Mouse (Mus musculus) ES-CJ7 (cell line): ENCODE data around the gene Peak1.
"Not testable (repeated sequence)": the region's sequence is repeated elsewhere in the genome, so short reads cannot be mapped to it uniquely, and the experiment has no call there.

ENCODE experiments used
- DNase-seq: peaks from one replicate; pipeline ENCODE4 v3.0.0; 2011; ENCODE audit warnings: low read depth, low spot score

Gene Peak1

GRCm38 (mm10) chr9:56255676-56256432 lies 162.0 kb downstream of the Peak1 start:
- DNase-seq: no peak

GRCm38 (mm10) chr9:56244336-56244735 lies 173.5 kb downstream of the Peak1 start:
- no peak for DNase-seq

GRCm38 (mm10) chr9:56243885-56244284 lies 174.0 kb downstream of the Peak1 start:
- DNase-seq: no peak

- DNase-seq: no peak
These were observed 175.2 kb downstream of the Peak1 start for GRCm38 (mm10) chr9:56242686-56243085.

GRCm38 (mm10) chr9:56241076-56241475 lies 176.8 kb downstream of the Peak1 start:
- no peak for DNase-seq

GRCm38 (mm10) chr9:56235871-56236298 lies 182.0 kb downstream of the Peak1 start:
- DNase-seq: no peak

- no peak for DNase-seq
These were observed 182.6 kb downstream of the Peak1 start for GRCm38 (mm10) chr9:56235281-56235680.

- DNase-seq: no peak
These were observed 183.3 kb downstream of the Peak1 start for GRCm38 (mm10) chr9:56234561-56234960.

- DNase-seq: no peak
These were observed 184.6 kb downstream of the Peak1 start for GRCm38 (mm10) chr9:56233316-56233715.

- DNase-seq: no peak
These were observed 187.0 kb downstream of the Peak1 start for GRCm38 (mm10) chr9:56230906-56231305.

- DNase-seq: no peak
These were observed 190.2 kb downstream of the Peak1 start for GRCm38 (mm10) chr9:56227626-56228025.

- DNase-seq: not testable (repeated sequence)
These were observed 194.3 kb downstream of the Peak1 start for GRCm38 (mm10) chr9:56223429-56224051.

- no peak for DNase-seq
These were observed 199.0 kb downstream of the Peak1 start for GRCm38 (mm10) chr9:56218860-56219259.

- DNase-seq: no peak
These were observed 199.8 kb downstream of the Peak1 start for GRCm38 (mm10) chr9:56218043-56218442.

- no peak for DNase-seq
These were observed 200.5 kb downstream of the Peak1 start for GRCm38 (mm10) chr9:56217386-56217785.

GRCm38 (mm10) chr9:56213451-56214291 lies 204.2 kb downstream of the Peak1 start:
- DNase-seq: peak; percentile 48

GRCm38 (mm10) chr9:56208817-56209216 lies 209.1 kb downstream of the Peak1 start:
- DNase-seq: no peak

GRCm38 (mm10) chr9:56207516-56207915 lies 210.4 kb downstream of the Peak1 start:
- no peak for DNase-seq

GRCm38 (mm10) chr9:56207083-56207482 lies 210.8 kb downstream of the Peak1 start:
- no peak for DNase-seq

- no peak for DNase-seq
These were observed 212.5 kb downstream of the Peak1 start for GRCm38 (mm10) chr9:56205336-56205735.

- no peak for DNase-seq
These were observed 213.6 kb downstream of the Peak1 start for GRCm38 (mm10) chr9:56204316-56204715.

GRCm38 (mm10) chr9:56200645-56201314 lies 217.1 kb downstream of the Peak1 start:
- peak; percentile 80 for DNase-seq
